In genomic region chr9:35116391-35117381, GRCm38 (mm10) we compare ENCODE assay signal across 8 mouse cellular contexts. TPM values are rescaled to one million over a fixed set of nuclear protein-coding genes. Genes with fewer than 3 reads are reported as not detected.
A peak's percentile ranks its signal among the peaks of the same experiment; 100 is the strongest.
DNase-seq lines count a peak whose midpoint lies in the region; ATAC-seq and TF ChIP-seq lines count a peak whose summit lies in the region.

No protein-coding gene starts in this region.

- 2% methylated on average over 80 of the region's 84 CpGs for WGBS in cerebellum, adult 2 months
- 3% methylated on average over 78 of the region's 84 CpGs for WGBS in forebrain, postnatal 0 days

- no peaks in the 10 kb centered on the region for H3K27me3 ChIP-seq in cerebellum, adult 2 months (ENCODE audit: control insufficient read depth, insufficient read depth, low read length)
- no peaks in the 10 kb centered on the region for H3K27me3 ChIP-seq in forebrain, postnatal 0 days (ENCODE audit: insufficient read depth, low read length)

- peak overlapping the region; percentile 73 for H3K9ac ChIP-seq in forebrain, postnatal 0 days

- no peaks in the 10 kb centered on the region for H3K36me3 ChIP-seq in forebrain, postnatal 0 days (ENCODE audit: insufficient read depth)

- peak overlapping the region; percentile 64 for H3K4me2 ChIP-seq in forebrain, postnatal 0 days (ENCODE audit: low read depth)

- ATAC-seq in forebrain, postnatal 0 days: peak; percentile 94

- no peak for TF ChIP-seq POLR2A in cerebellum, adult 2 months (IDR thresholded peaks at IDR 0.05; ENCODE audit: borderline replicate concordance, insufficient read depth, low read length)

- peak; percentile 91 for DNase-seq in Muller cell, postnatal 12 days (ENCODE audit: inconsistent ontology term)
- peak; percentile 75 to 80 for DNase-seq in cerebellum, adult 2 months
- DNase-seq in forebrain, postnatal 0 days: peak; percentile 88
- DNase-seq in heart, postnatal 4 days: peak; percentile 84
- peak; percentile 71 to 79 for DNase-seq in layer of hippocampus, postnatal 10 days (ENCODE audit: low spot score in 2 of 2)
- peak; percentile 85 for DNase-seq in lung, postnatal 14 days
- peak; percentile 87 for DNase-seq in ovary, postnatal 36 days (ENCODE audit: low spot score)
- peak; percentile 88 for DNase-seq in thymus, postnatal 14 days

- no peaks in the 10 kb centered on the region; the same call in 1 of the 2 replicates for H3K4me1 ChIP-seq in cerebellum, adult 2 months (ENCODE audit: control insufficient read depth, insufficient read depth, low read length)
- H3K4me1 ChIP-seq in forebrain, postnatal 0 days (ENCODE audit: insufficient read depth): peaks cover 7% of the 10 kb centered on the region

- TF ChIP-seq CTCF in cerebellum, adult 2 months (IDR thresholded peaks at IDR 0.05; ENCODE audit: borderline replicate concordance, insufficient read depth, low read depth, low read length): no peak
- no peak for TF ChIP-seq CTCF in forebrain, postnatal 0 days (IDR thresholded peaks at IDR 0.05; ENCODE audit: low read depth)

- H3K27ac ChIP-seq in cerebellum, adult 2 months (ENCODE audit: insufficient read depth, low read length): peak overlapping the region; percentile 57
- H3K27ac ChIP-seq in forebrain, postnatal 0 days (ENCODE audit: low read depth, low read length): peak overlapping the region; percentile 75

- peak overlapping the region; percentile 92 for H3K4me3 ChIP-seq in cerebellum, adult 2 months (replicated peaks; ENCODE audit: insufficient read depth, low read depth, low read length)
- peak overlapping the region; percentile 75 for H3K4me3 ChIP-seq in forebrain, postnatal 0 days (ENCODE audit: low read depth, low read length)

- no peaks in the 10 kb centered on the region for H3K9me3 ChIP-seq in forebrain, postnatal 0 days (ENCODE audit: low read length)

RNA-seq across cellular contexts. Expression of gene St3gal4, which starts 2.4 kb away (rescaled TPM):
- polyA plus RNA-seq in cerebellum, adult 2 months (2012; rRNA removed): 12.7 and 14.5 TPM in 2 replicates
- 22.6 and 23.5 TPM in 2 replicates for total RNA-seq in forebrain, postnatal 0 days (2014; rRNA removed)
- polyA plus RNA-seq in forebrain, postnatal 0 days (2015; fragmentation: Nextera tagmentation; extraction: Ambion mirVana): 16.1 and 18.2 TPM in 2 replicates
- total RNA-seq in heart, postnatal 4 days (2021): 10 to 100 TPM; 34.4 to 38.0 TPM
- 10 to 100 TPM; 18.8 to 22.1 TPM for total RNA-seq in layer of hippocampus, postnatal 10 days (2021)

RNA-seq across cellular contexts. Expression of gene Dcps, which starts 59.2 kb away (rescaled TPM):
- polyA plus RNA-seq in cerebellum, adult 2 months (2012; rRNA removed): 30.2 and 32.2 TPM in 2 replicates
- 48.5 and 61.6 TPM in 2 replicates for total RNA-seq in forebrain, postnatal 0 days (2014; rRNA removed)
- 63.5 and 63.6 TPM in 2 replicates for polyA plus RNA-seq in forebrain, postnatal 0 days (2015; fragmentation: Nextera tagmentation; extraction: Ambion mirVana)
- total RNA-seq in heart, postnatal 4 days (2021): 10 to 100 TPM; 29.7 to 30.5 TPM
- total RNA-seq in layer of hippocampus, postnatal 10 days (2021): 10 to 100 TPM; 15.3 to 19.7 TPM

Comparison
In these comparisons a context has a peak if more than half of its experiments do, and no peak if none do; other contexts are left out.
1. Peak in every context shown above with its lines: DNase-seq, ATAC-seq, H3K4me3 ChIP-seq and H3K27ac ChIP-seq.